Mouse (Mus musculus) lung, postnatal 0 days (tissue): ENCODE data around the gene Ankrd55.

Experiments used
- CTCF ChIP-seq: IDR thresholded peaks from 2 replicates; pipeline ENCODE4 v1.5.1; 2016; ENCODE audit warnings: antibody characterized with exemption, mild to moderate bottlenecking
- EP300 ChIP-seq: IDR thresholded peaks from 2 replicates; pipeline ENCODE4 v1.6.1; 2016; ENCODE audit warnings: antibody characterized with exemption, mild to moderate bottlenecking, control low read depth

GRCm38 (mm10) chr13:112354109-112354867 lies 66.0 kb downstream of the Ankrd55 start:
- TF ChIP-seq CTCF (no peak), EP300 (no peak)
